8 mouse cellular contexts compared by ENCODE assay signal in the genomic region with DNA sequence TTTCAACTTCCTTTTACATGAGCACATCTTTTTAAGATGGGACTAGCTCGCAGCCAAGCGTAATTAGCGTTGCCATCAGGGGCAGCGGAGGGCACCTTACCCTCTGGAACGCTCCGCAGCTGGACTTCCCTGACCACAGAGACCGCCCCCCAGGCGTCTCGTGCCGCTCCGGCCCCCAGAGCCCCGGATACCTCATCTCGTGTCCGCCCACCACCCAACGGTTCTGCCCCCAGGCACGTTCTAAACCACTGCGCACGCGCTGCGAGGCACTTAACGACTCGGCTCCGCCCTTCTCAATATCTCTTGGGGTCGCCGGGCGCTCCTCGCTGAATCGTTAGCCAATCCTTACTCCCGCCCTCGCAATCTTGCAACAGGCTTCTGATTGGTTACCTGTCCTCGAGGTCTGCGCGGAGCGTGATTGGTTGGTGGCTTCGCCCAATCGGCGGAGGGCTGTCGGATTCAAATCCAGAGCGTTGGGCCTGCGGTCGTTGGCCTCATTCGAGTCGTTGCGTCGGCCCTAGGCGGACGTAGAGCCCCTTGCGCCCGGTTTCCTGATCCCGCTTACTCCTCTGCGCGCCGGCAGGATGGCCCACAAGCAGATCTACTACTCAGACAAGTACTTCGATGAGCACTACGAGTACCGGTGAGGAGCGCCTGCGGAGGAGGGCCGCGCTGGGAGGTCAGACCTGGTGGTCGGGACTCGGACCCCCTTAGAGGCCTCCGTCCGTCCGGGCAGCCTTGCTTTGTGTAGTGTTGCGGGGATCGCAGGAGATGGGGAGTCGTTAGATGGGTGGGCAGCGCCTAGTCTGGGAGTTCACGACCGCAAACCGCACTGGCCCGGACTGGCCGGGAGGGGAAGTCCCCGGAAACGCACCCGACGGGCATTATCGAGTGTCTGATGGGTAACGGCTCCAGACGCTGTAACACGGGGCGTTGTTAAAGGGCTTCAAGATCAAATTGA. TPM values are rescaled to one million over a fixed set of nuclear protein-coding genes. Genes with fewer than 3 reads are reported as not detected.
DNase-seq lines count a peak whose midpoint lies in the region; ATAC-seq and TF ChIP-seq lines count a peak whose summit lies in the region.

A gene (plus strand): TSS at position 404 of the 961 bp plus-strand sequence.

- peak; percentile 100 for DNase-seq in 416B (ENCODE audit: low read depth)
- DNase-seq in heart, adult 8-10 months (ENCODE audit: low spot score), result peak; percentile 98
- peak; percentile 99 for DNase-seq in kidney, adult 9 months
- peak; percentile 99 for DNase-seq in limb, embryonic 14.5 days (ENCODE audit: low spot score)
- DNase-seq in midbrain, postnatal 0 days (ENCODE audit: low spot score), result peak; percentile 99
- DNase-seq in spleen, postnatal 14 days (ENCODE audit: low spot score in 2 of 2), result peak; percentile 94 to 96

- H3K36me3 ChIP-seq in embryonic facial prominence, embryonic 15.5 days, result no peaks in the 10 kb centered on the region
- no peaks in the 10 kb centered on the region for H3K36me3 ChIP-seq in limb, embryonic 14.5 days (ENCODE audit: control insufficient read depth, insufficient read depth, low read length)
- no peaks in the 10 kb centered on the region for H3K36me3 ChIP-seq in midbrain, postnatal 0 days (ENCODE audit: insufficient read depth, low read length)

- under 1% methylated on average over 83 of the region's 83 CpGs for WGBS in bone marrow, adult 2 months
- WGBS in embryonic facial prominence, embryonic 15.5 days, result under 1% methylated on average over 83 of the region's 83 CpGs
- under 1% methylated on average over 82 of the region's 83 CpGs for WGBS in limb, embryonic 14.5 days
- WGBS in midbrain, postnatal 0 days, result under 1% methylated on average over 83 of the region's 83 CpGs

- no peak for TF ChIP-seq CTCF in bone marrow, adult 2 months (IDR thresholded peaks at IDR 0.05; ENCODE audit: control insufficient read depth, insufficient read depth, low read length)
- TF ChIP-seq CTCF in midbrain, postnatal 0 days (IDR thresholded peaks at IDR 0.05), result 0 out of 2 replicates have a peak, but pooled peaks have one; percentile 6

- H3K27me3 ChIP-seq in embryonic facial prominence, embryonic 15.5 days, result no peaks in the 10 kb centered on the region
- no peaks in the 10 kb centered on the region for H3K27me3 ChIP-seq in limb, embryonic 14.5 days (ENCODE audit: control insufficient read depth, insufficient read depth, low read length)
- no peaks in the 10 kb centered on the region for H3K27me3 ChIP-seq in midbrain, postnatal 0 days (ENCODE audit: insufficient read depth, low read length)

- peak within 1 kb of the TSS; percentile 49 for H3K9ac ChIP-seq in embryonic facial prominence, embryonic 15.5 days
- H3K9ac ChIP-seq in limb, embryonic 14.5 days (ENCODE audit: low read depth, low read length, severe bottlenecking), result peak within 1 kb of the TSS; percentile 83
- peak within 1 kb of the TSS; percentile 56 for H3K9ac ChIP-seq in midbrain, postnatal 0 days (replicated peaks; ENCODE audit: low read length, poor library complexity, severe bottlenecking)

- peak within 1 kb of the TSS; percentile 87 for H3K27ac ChIP-seq in bone marrow, adult 2 months (ENCODE audit: control insufficient read depth, insufficient read depth, low read depth, low read length, poor library complexity)
- peak within 1 kb of the TSS; percentile 80 for H3K27ac ChIP-seq in embryonic facial prominence, embryonic 15.5 days (replicated peaks)
- H3K27ac ChIP-seq in limb, embryonic 14.5 days (replicated peaks; ENCODE audit: low read depth, low read length), result peak within 1 kb of the TSS; percentile 77
- no peak within 1 kb of the TSS for H3K27ac ChIP-seq in midbrain, postnatal 0 days (ENCODE audit: low read depth, low read length)

- H3K4me3 ChIP-seq in bone marrow, adult 2 months (replicated peaks; ENCODE audit: control insufficient read depth, low read depth, low read length), result peak within 1 kb of the TSS; percentile 80
- peak within 1 kb of the TSS; percentile 64 for H3K4me3 ChIP-seq in embryonic facial prominence, embryonic 15.5 days (replicated peaks)
- H3K4me3 ChIP-seq in limb, embryonic 14.5 days (replicated peaks; ENCODE audit: low read length), result peak within 1 kb of the TSS; percentile 91
- H3K4me3 ChIP-seq in midbrain, postnatal 0 days (ENCODE audit: low read depth, low read length), result peak within 1 kb of the TSS; percentile 61

- peak within 1 kb of the TSS; percentile 75 for H3K4me2 ChIP-seq in embryonic facial prominence, embryonic 15.5 days (replicated peaks)
- peak within 1 kb of the TSS; percentile 69 for H3K4me2 ChIP-seq in limb, embryonic 14.5 days (replicated peaks; ENCODE audit: low read depth, low read length, severe bottlenecking)
- peak within 1 kb of the TSS; percentile 96 for H3K4me2 ChIP-seq in midbrain, postnatal 0 days (ENCODE audit: low read depth, low read length, poor library complexity, severe bottlenecking)

- ATAC-seq in embryonic facial prominence, embryonic 15.5 days (ENCODE audit: insufficient number of reproducible peaks, low FRiP score, low TSS enrichment, low read depth), result peak; percentile 97
- peak; percentile 99 for ATAC-seq in limb, embryonic 14.5 days (ENCODE audit: low FRiP score, low read depth)
- ATAC-seq in midbrain, postnatal 0 days (ENCODE audit: low FRiP score), result peak; percentile 99

- H3K9me3 ChIP-seq in embryonic facial prominence, embryonic 15.5 days (replicated peaks), result no peaks in the 10 kb centered on the region
- H3K9me3 ChIP-seq in limb, embryonic 14.5 days (ENCODE audit: control insufficient read depth, low read length), result no peaks in the 10 kb centered on the region
- H3K9me3 ChIP-seq in midbrain, postnatal 0 days (ENCODE audit: low read length), result no peaks in the 10 kb centered on the region

- TF ChIP-seq POLR2A in bone marrow, adult 2 months (IDR thresholded peaks at IDR 0.05; ENCODE audit: borderline replicate concordance, control insufficient read depth, low read depth, low read length), result peak; percentile 94
- peak; percentile 80; the same call in 1 of the 2 replicates for TF ChIP-seq POLR2A in limb, embryonic 14.5 days (IDR thresholded peaks at IDR 0.05; ENCODE audit: borderline replicate concordance, extremely low read depth, insufficient read depth, insufficient read length)

- H3K4me1 ChIP-seq in bone marrow, adult 2 months (ENCODE audit: control insufficient read depth, insufficient read depth, low read length), result no peaks in the 10 kb centered on the region
- H3K4me1 ChIP-seq in embryonic facial prominence, embryonic 15.5 days, result peaks cover 20% of the 10 kb centered on the region
- peaks cover 11% of the 10 kb centered on the region for H3K4me1 ChIP-seq in limb, embryonic 14.5 days (ENCODE audit: control insufficient read depth, insufficient read depth, low read length)
- H3K4me1 ChIP-seq in midbrain, postnatal 0 days (ENCODE audit: insufficient read depth, low read length), result no peaks in the 10 kb centered on the region

RNA-seq across cellular contexts. Expression of the gene that starts here (rescaled TPM):
- 258 and 286 TPM in 2 replicates for polyA plus RNA-seq in bone marrow, adult 2 months (2011; ENCODE audit: insufficient read depth, insufficient read length, low replicate concordance, missing spikeins)
- polyA plus RNA-seq in embryonic facial prominence, embryonic 15.5 days (2015; fragmentation: Nextera tagmentation; extraction: Ambion mirVana), result 228 and 250 TPM in 2 replicates
- total RNA-seq in heart, adult 8-10 months (2022), result 1 to 10 TPM in 1 of 4 experiments, under 1 TPM in 2, not detected in 1; 0.66 to 1.1 (median 0.92) TPM
- 160 and 167 TPM in 2 replicates for polyA plus RNA-seq in limb, embryonic 14.5 days (2012; rRNA removed)
- 272 and 285 TPM in 2 replicates for polyA plus RNA-seq in limb, embryonic 14.5 days (2014; fragmentation: Nextera tagmentation; extraction: Ambion mirVana)
- total RNA-seq in midbrain, postnatal 0 days (2014; rRNA removed), result 16.3 and 23.0 TPM in 2 replicates
- 19.0 and 20.0 TPM in 2 replicates for polyA plus RNA-seq in midbrain, postnatal 0 days (2015; fragmentation: Nextera tagmentation; extraction: Ambion mirVana)
